Mouse (Mus musculus) heart, embryonic 15.5 days (tissue): ENCODE results near the gene Wfdc1. TPM values are rescaled to one million over a fixed set of nuclear protein-coding genes. Genes with fewer than 3 reads are reported as not detected.

ENCODE experiments used
- ATAC-seq: fragments of 200-750 bp; cut with Nextera tagmentation; replicated peaks from 2 replicates; pipeline ENCODE4 v1.8.0; 2017; ENCODE audit warnings: low read depth, moderate TSS enrichment; ENCODE audit not compliant: insufficient number of reproducible peaks, insufficient read depth, low FRiP score
- H3K27ac ChIP-seq: fragments of 300-500 bp; sonication (generic); 2 replicates; pipeline ENCODE4 v1.5.1; 2015; ENCODE audit warnings: mild to moderate bottlenecking, inconsistent platforms
- H3K27me3 ChIP-seq: fragments of 300-500 bp; sonication (generic); 2 replicates; pipeline ENCODE4 v1.6.1; 2015; ENCODE audit warnings: inconsistent platforms
- H3K36me3 ChIP-seq: fragments of 300-500 bp; sonication (generic); 2 replicates; pipeline ENCODE4 v1.6.1; 2015; ENCODE audit warnings: mild to moderate bottlenecking, inconsistent platforms
- H3K4me1 ChIP-seq: fragments of 300-500 bp; sonication (generic); replicated peaks from 2 replicates; pipeline ENCODE4 v1.6.1; 2015; ENCODE audit warnings: inconsistent platforms
- H3K4me2 ChIP-seq: fragments of 300-500 bp; sonication (generic); 2 replicates; pipeline ENCODE4 v1.6.1; 2015; ENCODE audit warnings: inconsistent platforms, mild to moderate bottlenecking, moderate library complexity
- H3K4me3 ChIP-seq: fragments of 300-500 bp; sonication (generic); 2 replicates; pipeline ENCODE4 v1.5.1; 2015; ENCODE audit warnings: mild to moderate bottlenecking, inconsistent platforms
- H3K9ac ChIP-seq: fragments of 300-500 bp; sonication (generic); 2 replicates; pipeline ENCODE4 v1.6.1; 2015; ENCODE audit warnings: mild to moderate bottlenecking, inconsistent platforms
- H3K9me3 ChIP-seq: fragments of 300-500 bp; sonication (generic); replicated peaks from 2 replicates; pipeline ENCODE4 v1.6.1; 2016; ENCODE audit warnings: inconsistent platforms
- WGBS: fragments of 180-500 bp; shearing (Covaris S2); methylation state at CpG from one replicate; pipeline ENCODE4 v1.1.7; 2015; ENCODE audit warnings: mixed read lengths; 5-methylcytosine and 5-hydroxymethylcytosine counted together
- polyA plus RNA-seq: library from polyadenylated mRNA; unstranded; fragments of >200 nt; fragmentation: Nextera tagmentation; extraction: Ambion mirVana; gene quantifications from 2 replicates; pipeline ENCODE4 v1.2.1, GENCODE M21; 2015

Wfdc1 gene
- polyA plus RNA-seq, 1 experiment from 2014 or later = 5.9 TPM

- Histone ChIP-seq H3K4me1 (peaks cover 34% of the 10 kb centered on the region), H3K9me3 (no peaks in the 10 kb centered on the region), H3K27me3 (no peaks in the 10 kb centered on the region), H3K4me3 (no peak overlapping the region), H3K27ac (no peak overlapping the region), H3K9ac (no peak overlapping the region), H3K4me2 (no peak overlapping the region), H3K36me3 (no peaks in the 10 kb centered on the region)
- 62% methylated on average over 11 of the region's 11 CpGs for WGBS
- no peak for ATAC-seq
Measured at GRCm38 (mm10) chr8:119663440-119663839, 2.7 kb upstream of the Wfdc1 start.

- H3K27ac ChIP-seq = no peak overlapping the region
- WGBS = 56% methylated on average over 6 of the region's 6 CpGs
Measured at GRCm38 (mm10) chr8:119665270-119665669, 895 bp upstream of the Wfdc1 start.

GRCm38 (mm10) chr8:119668447-119668846 lies 2.3 kb downstream of the Wfdc1 start:
- WGBS = 60% methylated on average over 9 of the region's 9 CpGs
- ATAC-seq = no peak
- H3K27ac ChIP-seq = no peak overlapping the region

More at GRCm38 (mm10) chr8:119665270-119665669, 895 bp upstream of the Wfdc1 start:
- no peak overlapping the region for H3K4me3 ChIP-seq
- no peak overlapping the region for H3K4me2 ChIP-seq
- H3K9ac ChIP-seq = 0 out of 2 replicates have a peak overlapping the region, but pooled peaks have one; percentile 12
- H3K27me3 ChIP-seq = no peaks in the 10 kb centered on the region
- H3K36me3 ChIP-seq = no peaks in the 10 kb centered on the region
- peaks cover 40% of the 10 kb centered on the region for H3K4me1 ChIP-seq
- no peaks in the 10 kb centered on the region for H3K9me3 ChIP-seq
- ATAC-seq = no peak

GRCm38 (mm10) chr8:119669284-119669683 lies 3.1 kb downstream of the Wfdc1 start:
- Histone ChIP-seq H3K4me1 (peaks cover 40% of the 10 kb centered on the region), H3K36me3 (no peaks in the 10 kb centered on the region), H3K27me3 (no peaks in the 10 kb centered on the region), H3K9me3 (no peaks in the 10 kb centered on the region), H3K27ac (peak overlapping the region; percentile 45), H3K9ac (no peak overlapping the region), H3K4me3 (no peak overlapping the region), H3K4me2 (no peak overlapping the region)
- no peak for ATAC-seq
- WGBS = 52% methylated on average over 12 of the region's 12 CpGs

More at GRCm38 (mm10) chr8:119668447-119668846, 2.3 kb downstream of the Wfdc1 start:
- Histone ChIP-seq H3K27me3 (no peaks in the 10 kb centered on the region), H3K9ac (no peak overlapping the region), H3K4me2 (no peak overlapping the region), H3K36me3 (no peaks in the 10 kb centered on the region), H3K4me1 (peaks cover 40% of the 10 kb centered on the region), H3K9me3 (no peaks in the 10 kb centered on the region), H3K4me3 (no peak overlapping the region)

GRCm38 (mm10) chr8:119670419-119671091 lies 4.4 kb downstream of the Wfdc1 start:
- 10% methylated on average over 16 of the region's 16 CpGs for WGBS
- peak; percentile 68 for ATAC-seq
- H3K9ac ChIP-seq = peak overlapping the region; percentile 47; the same call in 1 of the 2 replicates
- H3K4me2 ChIP-seq = peak overlapping the region; percentile 58
- H3K4me3 ChIP-seq = peak overlapping the region; percentile 31
- no peaks in the 10 kb centered on the region for H3K27me3 ChIP-seq
- peak overlapping the region; percentile 90 for H3K27ac ChIP-seq
- no peaks in the 10 kb centered on the region for H3K9me3 ChIP-seq
- no peaks in the 10 kb centered on the region for H3K36me3 ChIP-seq
- peaks cover 35% of the 10 kb centered on the region for H3K4me1 ChIP-seq

- H3K9ac ChIP-seq = no peak overlapping the region
- no peak overlapping the region for H3K27ac ChIP-seq
- H3K4me3 ChIP-seq = no peak overlapping the region
- 77% methylated on average over 11 of the region's 11 CpGs for WGBS
- no peaks in the 10 kb centered on the region for H3K36me3 ChIP-seq
- H3K27me3 ChIP-seq = no peaks in the 10 kb centered on the region
- no peak overlapping the region for H3K4me2 ChIP-seq
- ATAC-seq = no peak
- peaks cover 26% of the 10 kb centered on the region for H3K4me1 ChIP-seq
- no peaks in the 10 kb centered on the region for H3K9me3 ChIP-seq
Measured at GRCm38 (mm10) chr8:119673976-119674555, 7.9 kb downstream of the Wfdc1 start.

GRCm38 (mm10) chr8:119675457-119675856 lies 9.3 kb downstream of the Wfdc1 start:
- Histone ChIP-seq H3K4me1 (peaks cover 18% of the 10 kb centered on the region), H3K4me3 (no peak overlapping the region), H3K9me3 (no peaks in the 10 kb centered on the region), H3K4me2 (no peak overlapping the region), H3K36me3 (no peaks in the 10 kb centered on the region), H3K27ac (no peak overlapping the region), H3K9ac (no peak overlapping the region), H3K27me3 (peaks cover 4% of the 10 kb centered on the region; the same call in 1 of the 2 replicates)
- ATAC-seq = no peak
- 81% methylated on average over 5 of the region's 5 CpGs for WGBS

GRCm38 (mm10) chr8:119676389-119676788 lies 10.2 kb downstream of the Wfdc1 start:
- H3K36me3 ChIP-seq = no peaks in the 10 kb centered on the region
- H3K9ac ChIP-seq = no peak overlapping the region
- WGBS = 10% methylated on average over 8 of the region's 8 CpGs
- peaks cover 10% of the 10 kb centered on the region for H3K27me3 ChIP-seq
- H3K4me3 ChIP-seq = no peak overlapping the region
- peak; percentile 55; the same call in 1 of the 2 replicates for ATAC-seq
- no peak overlapping the region for H3K27ac ChIP-seq
- no peaks in the 10 kb centered on the region for H3K9me3 ChIP-seq
- peaks cover 10% of the 10 kb centered on the region; the same call in 1 of the 2 replicates for H3K4me1 ChIP-seq
- H3K4me2 ChIP-seq = no peak overlapping the region

- WGBS = 9% methylated on average over 18 of the region's 18 CpGs
- peaks cover 10% of the 10 kb centered on the region for H3K27me3 ChIP-seq
- H3K4me3 ChIP-seq = peak overlapping the region; percentile 8; the same call in 1 of the 2 replicates
- no peaks in the 10 kb centered on the region for H3K9me3 ChIP-seq
- no peak overlapping the region for H3K27ac ChIP-seq
- no peak overlapping the region for H3K9ac ChIP-seq
- H3K4me1 ChIP-seq = peaks cover 5% of the 10 kb centered on the region; the same call in 1 of the 2 replicates
- no peak; the same call in 1 of the 2 replicates for ATAC-seq
- peak overlapping the region; percentile 47 for H3K4me2 ChIP-seq
- no peaks in the 10 kb centered on the region for H3K36me3 ChIP-seq
Measured at GRCm38 (mm10) chr8:119678138-119678843, 12.1 kb downstream of the Wfdc1 start.

- ATAC-seq = no peak
- no peaks in the 10 kb centered on the region for H3K36me3 ChIP-seq
- no peaks in the 10 kb centered on the region for H3K9me3 ChIP-seq
- H3K27ac ChIP-seq = no peak overlapping the region
- peaks cover 5% of the 10 kb centered on the region; the same call in 1 of the 2 replicates for H3K4me1 ChIP-seq
- H3K27me3 ChIP-seq = peaks cover 10% of the 10 kb centered on the region
- WGBS = 60% methylated on average over 14 of the region's 14 CpGs
- no peak overlapping the region for H3K4me2 ChIP-seq
- H3K4me3 ChIP-seq = no peak overlapping the region
- no peak overlapping the region for H3K9ac ChIP-seq
Measured at GRCm38 (mm10) chr8:119679184-119679583, 13.0 kb downstream of the Wfdc1 start.

- Histone ChIP-seq H3K27me3 (peaks cover 8% of the 10 kb centered on the region; the same call in 1 of the 2 replicates), H3K9me3 (no peaks in the 10 kb centered on the region), H3K4me1 (no peaks in the 10 kb centered on the region), H3K27ac (no peak overlapping the region), H3K4me3 (no peak overlapping the region), H3K36me3 (no peaks in the 10 kb centered on the region), H3K9ac (no peak overlapping the region), H3K4me2 (no peak overlapping the region)
- WGBS = 45% methylated on average over 6 of the region's 6 CpGs
- no peak for ATAC-seq
Measured at GRCm38 (mm10) chr8:119690602-119691001, 24.4 kb downstream of the Wfdc1 start.
